23 mouse cellular contexts compared by ENCODE assay signal in the genomic region with DNA sequence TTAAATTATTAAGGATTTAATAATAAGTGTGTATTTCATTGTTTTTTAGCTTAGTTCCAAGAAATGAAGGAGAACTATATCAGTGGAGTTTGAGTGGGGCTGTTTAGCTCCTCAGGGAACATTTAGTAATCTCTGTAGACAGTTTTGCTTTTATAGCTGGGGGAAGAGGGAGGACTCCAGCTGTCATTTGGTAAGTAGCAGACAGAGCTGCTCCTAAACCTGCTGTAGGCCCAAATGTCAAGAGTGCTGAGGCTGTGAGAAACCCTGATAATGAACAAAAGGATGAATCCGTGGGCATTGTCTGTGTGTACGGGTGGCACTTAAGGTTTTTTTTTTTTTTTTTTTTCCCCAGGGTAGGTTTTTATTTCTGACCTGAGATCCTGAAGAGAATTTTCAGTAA.
"Had no signal": no experiment of that assay in that cellular context is flagged by ENCODE, and none has a peak within 500 bp of the region (broad histone marks: within the 10 kb centered on the region; RNA-seq: fewer than 3 reads in every experiment).

No protein-coding gene starts in this region.

- DNase-seq: gastrocnemius, postnatal 14 days; heart, adult 2 months; heart, postnatal 10 days; heart, postnatal 4 days; kidney, adult 11 months; kidney, adult 2 months; kidney, adult 9 months; kidney, postnatal 14 days; kidney, postnatal 36 days; left cerebral cortex, postnatal 4 days; lung, adult 18-20 months had no signal

- H3K36me3 ChIP-seq: heart, embryonic 10.5 days; hindbrain, embryonic 13.5 days; hindbrain, embryonic 15.5 days; kidney, embryonic 15.5 days; limb, embryonic 13.5 days; limb, embryonic 15.5 days; liver, embryonic 12.5 days had no signal

- H3K27ac ChIP-seq: heart, adult 2 months; heart, embryonic 10.5 days; hindbrain, embryonic 13.5 days; hindbrain, embryonic 15.5 days; hindbrain, postnatal 0 days; kidney, embryonic 15.5 days; kidney, postnatal 0 days; limb, embryonic 13.5 days; limb, embryonic 15.5 days; liver, embryonic 12.5 days; liver, embryonic 14.5 days had no signal

- ATAC-seq: hindbrain, postnatal 0 days; intestine, embryonic 16.5 days; liver, embryonic 12.5 days had no signal

- H3K4me2 ChIP-seq: heart, embryonic 12.5 days; hindbrain, embryonic 13.5 days; hindbrain, embryonic 15.5 days; kidney, embryonic 15.5 days; limb, embryonic 13.5 days; limb, embryonic 15.5 days; liver, embryonic 12.5 days had no signal

- H3K27me3 ChIP-seq: heart, embryonic 12.5 days; hindbrain, embryonic 13.5 days; hindbrain, embryonic 15.5 days; kidney, embryonic 15.5 days; limb, embryonic 13.5 days; limb, embryonic 15.5 days; liver, embryonic 12.5 days had no signal

- H3K9me3 ChIP-seq: heart, embryonic 10.5 days; heart, embryonic 12.5 days; hindbrain, embryonic 13.5 days; hindbrain, embryonic 15.5 days; kidney, embryonic 15.5 days; limb, embryonic 13.5 days; limb, embryonic 15.5 days; liver, embryonic 12.5 days had no signal

- H3K4me3 ChIP-seq: heart, adult 2 months; heart, embryonic 10.5 days; heart, embryonic 12.5 days; hindbrain, embryonic 13.5 days; hindbrain, embryonic 15.5 days; kidney, embryonic 15.5 days; limb, embryonic 13.5 days; limb, embryonic 15.5 days; liver, embryonic 12.5 days had no signal

- H3K9ac ChIP-seq: heart, embryonic 12.5 days; hindbrain, embryonic 13.5 days; hindbrain, embryonic 15.5 days; kidney, embryonic 15.5 days; limb, embryonic 13.5 days; limb, embryonic 15.5 days; liver, embryonic 12.5 days; liver, embryonic 14.5 days had no signal

- H3K4me1 ChIP-seq: limb, embryonic 13.5 days had no signal
